Mouse (Mus musculus): Measurements from ENCODE around the gene Krt5.
"Not testable (repeated sequence)": the region's sequence is repeated elsewhere in the genome, so short reads cannot be mapped to it uniquely, and the experiment has no call there.

Gene Krt5

GRCm38 (mm10) chr15:101712720-101713119 lies at the start of gene Krt5:
Gene Krt5, minus strand, starts transcription at chr15:101712898.
- no peak for DNase-seq

- DNase-seq = no peak
These were observed 30.0 kb upstream of the Krt5 start, which contains the start of gene Krt71 for GRCm38 (mm10) chr15:101742711-101743110. Gene Krt71, minus strand, starts transcription at chr15:101743109.

GRCm38 (mm10) chr15:101737786-101738185 lies 25.1 kb upstream of the Krt5 start:
- no peak for DNase-seq

GRCm38 (mm10) chr15:101730653-101731052 lies 18.0 kb upstream of the Krt5 start:
- no peak for DNase-seq

DNA sequence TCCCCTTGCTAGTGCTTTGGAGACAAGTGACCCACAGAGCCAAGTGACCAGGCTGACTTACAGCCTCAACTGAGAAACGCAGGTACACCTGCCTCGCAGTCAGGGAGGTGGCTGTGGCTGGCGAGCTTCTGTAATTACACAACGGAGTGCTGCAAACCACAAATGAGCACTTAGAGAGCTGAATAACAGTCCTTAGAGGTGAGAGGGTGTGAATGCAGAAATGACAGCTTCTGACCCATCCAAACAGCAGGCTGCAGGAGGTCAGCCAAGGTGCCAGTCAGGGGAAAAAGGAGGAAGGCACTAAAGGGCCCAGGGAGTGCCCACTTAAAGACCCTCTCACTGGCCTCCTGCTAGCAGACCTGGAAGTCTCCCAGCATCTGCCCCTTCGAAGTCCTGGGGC lies 12.0 kb upstream of the Krt5 start:
- DNase-seq = no peak

DNA sequence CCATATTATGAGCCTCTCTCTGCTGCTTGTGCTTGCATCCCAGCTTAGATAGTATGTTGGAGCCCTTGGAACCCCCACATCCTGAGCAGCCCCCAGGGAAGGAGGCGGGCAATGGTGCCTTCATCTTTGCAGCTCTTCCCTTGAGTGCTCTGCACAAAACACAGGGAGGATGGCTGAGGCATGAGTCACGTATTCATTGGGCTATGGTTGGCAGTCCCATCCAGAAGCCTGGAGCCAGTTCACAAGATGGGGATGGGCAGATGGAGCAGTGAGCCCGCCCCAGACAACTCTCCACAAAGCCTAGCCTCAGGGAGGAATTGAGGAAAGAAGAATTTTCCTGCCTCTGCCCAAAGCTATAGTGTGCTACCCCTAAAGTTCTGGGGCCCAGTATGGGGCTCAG lies 3.1 kb upstream of the Krt5 start:
- no peak for DNase-seq

DNA sequence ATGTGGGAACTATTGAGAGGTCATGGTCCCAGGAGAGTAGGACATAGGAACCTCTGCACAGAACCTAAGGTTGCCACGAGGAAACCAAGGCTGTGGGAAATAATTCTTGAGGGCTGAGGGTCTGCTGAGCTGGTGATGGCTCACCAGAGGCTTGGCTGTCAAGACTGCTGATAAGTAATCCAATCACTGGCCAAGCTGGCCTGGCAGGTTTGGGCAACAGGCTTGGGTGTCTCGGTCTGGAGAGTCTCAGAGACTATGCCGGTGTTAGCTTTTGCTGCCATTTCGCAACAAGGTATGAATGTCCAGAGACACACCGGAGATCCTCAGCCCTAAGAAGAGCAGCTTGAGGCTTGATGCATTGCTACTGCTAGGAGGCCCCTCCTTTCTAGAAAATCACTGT lies 1.7 kb upstream of the Krt5 start:
- DNase-seq = no peak

GRCm38 (mm10) chr15:101713731-101714130 lies 1.0 kb upstream of the Krt5 start:
- DNase-seq = no peak

DNA sequence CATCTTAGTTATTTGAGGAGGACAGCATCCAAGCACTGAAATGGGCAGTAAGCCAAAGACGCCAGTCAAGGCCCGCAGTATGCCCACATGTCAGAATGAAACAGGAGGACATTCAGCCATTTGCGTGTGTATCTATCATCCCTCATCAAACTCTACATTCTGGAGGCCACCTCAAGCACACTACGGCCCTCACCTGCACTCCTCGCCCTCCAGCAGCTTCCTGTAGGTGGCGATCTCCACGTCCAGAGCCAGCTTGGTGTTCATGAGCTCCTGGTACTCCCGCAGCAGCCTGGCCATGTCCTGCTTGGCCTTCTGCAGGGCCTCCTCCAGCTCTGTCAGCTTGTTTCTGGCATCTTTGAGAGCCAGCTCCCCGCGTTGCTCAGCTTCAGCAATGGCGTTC lies 4.0 kb downstream of the Krt5 start:
- DNase-seq = no peak

- DNase-seq = no peak
These were observed 5.2 kb downstream of the Krt5 start for GRCm38 (mm10) chr15:101707454-101707853.

- no peak for DNase-seq
These were observed 8.6 kb downstream of the Krt5 start for GRCm38 (mm10) chr15:101704066-101704465.

- no peak for DNase-seq
These were observed 10.3 kb downstream of the Krt5 start for GRCm38 (mm10) chr15:101702380-101702779.

DNA sequence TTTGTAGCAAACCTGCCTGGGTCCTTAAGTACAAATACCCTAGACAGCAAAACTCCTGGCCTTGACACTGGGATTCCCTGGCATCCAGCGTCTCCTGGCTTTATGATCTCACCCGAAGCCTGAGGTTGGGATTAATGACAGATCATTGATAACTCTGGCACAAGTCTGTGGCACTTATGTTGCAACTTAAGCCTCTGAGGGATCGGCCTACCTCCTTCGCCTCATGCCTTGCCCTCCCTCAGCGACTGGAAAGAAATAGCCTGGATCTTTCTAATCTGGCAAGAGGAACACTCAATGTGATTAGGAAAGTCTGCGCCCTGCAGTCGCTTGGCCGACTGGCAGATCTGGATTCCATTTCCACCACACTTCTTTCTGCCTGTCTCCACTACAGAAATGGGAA lies 12.8 kb downstream of the Krt5 start:
- no peak for DNase-seq

GRCm38 (mm10) chr15:101699192-101699591 lies 13.5 kb downstream of the Krt5 start:
- no peak for DNase-seq

GRCm38 (mm10) chr15:101697326-101698188 lies 15.1 kb downstream of the Krt5 start:
- no peak for DNase-seq

DNA sequence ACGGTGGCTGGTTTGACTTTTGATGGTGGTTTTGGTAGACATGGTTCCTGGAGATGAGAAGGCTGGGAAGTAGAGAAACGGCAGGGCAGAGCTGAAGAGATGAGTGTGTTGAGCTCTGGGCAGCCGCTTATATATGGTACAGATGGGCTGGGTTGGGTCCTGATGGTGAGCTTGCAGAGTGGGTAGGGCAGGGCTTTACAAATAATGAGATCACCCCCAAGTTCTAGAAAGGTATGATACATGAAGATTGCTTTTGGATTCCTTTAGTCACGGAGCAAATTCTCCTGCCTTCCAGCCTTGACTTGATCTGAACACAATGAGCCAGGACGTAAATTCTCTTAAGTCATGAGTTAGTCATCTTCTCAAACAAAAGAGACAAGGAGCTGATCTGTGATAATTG lies 18.5 kb downstream of the Krt5 start, which contains the start of gene Krt6a:
Gene Krt6a (minus strand): TSS at position 101 of the 400 bp plus-strand sequence.
- no peak for DNase-seq

- DNase-seq = not testable (repeated sequence)
These were observed 22.2 kb downstream of the Krt5 start for GRCm38 (mm10) chr15:101690460-101690859.

- DNase-seq = no peak
These were observed 24.5 kb downstream of the Krt5 start for GRCm38 (mm10) chr15:101688161-101688560.

DNA sequence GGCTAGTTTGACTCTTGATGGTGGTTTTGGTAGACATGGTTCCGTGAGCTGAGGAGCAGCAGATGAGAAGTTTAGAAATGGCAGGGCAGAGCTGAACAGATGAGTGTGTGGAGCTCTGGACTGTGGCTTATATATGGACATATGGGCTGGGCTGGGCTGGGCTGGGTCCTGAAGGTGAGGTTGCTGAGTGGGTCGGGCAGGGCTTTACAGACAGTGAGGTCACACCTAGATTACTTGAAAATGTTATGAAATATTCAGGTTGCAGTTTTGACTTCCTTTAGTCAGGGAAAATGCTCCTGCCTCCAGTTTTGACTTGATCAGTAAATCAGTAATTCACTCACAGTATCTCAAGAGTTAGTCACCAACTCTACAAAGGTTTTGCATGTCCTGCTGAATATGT lies 32.5 kb downstream of the Krt5 start, which contains the start of gene Krt6b:
Gene Krt6b (minus strand): TSS at position 101 of the 400 bp plus-strand sequence.
- no peak for DNase-seq

DNA sequence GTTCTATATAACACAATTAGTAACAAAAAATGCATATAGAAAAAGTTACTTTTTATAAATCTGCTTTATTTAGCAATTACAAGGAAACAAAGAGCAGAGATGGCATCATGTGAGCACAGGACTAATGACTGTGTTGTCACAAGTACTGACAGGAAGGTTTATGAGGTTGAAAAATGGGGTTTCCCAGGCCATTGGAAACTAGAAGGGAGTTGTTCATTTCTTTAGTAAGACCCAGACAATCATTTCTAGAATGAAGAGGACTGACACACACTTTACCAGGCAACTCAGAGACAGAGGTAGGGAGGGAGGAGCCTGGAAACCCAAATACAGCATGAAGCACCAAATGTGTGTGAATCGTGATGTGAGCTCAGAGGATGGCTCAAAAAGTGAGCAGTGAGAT lies 36.7 kb downstream of the Krt5 start:
- no peak for DNase-seq

Data from right cerebral cortex, postnatal 14 days (tissue).